Mouse (Mus musculus) heart, embryonic 14.5 days (tissue): ENCODE measurements at regions not wholly inside any gene's neighbourhood (a gene's known extent, or its start where the extent isn't known, plus 50 kb on each side); places are given as distances from the start of the nearest gene placed in this dataset.

Experiments used
- ATAC-seq: fragments of 200-750 bp; cut with Nextera tagmentation; 2 replicates; pipeline ENCODE4 v1.8.0; 2017; ENCODE audit warnings: low read depth, moderate TSS enrichment; ENCODE audit not compliant: insufficient number of reproducible peaks, insufficient read depth, low FRiP score
- H3K27ac ChIP-seq, 2 experiments: fragments of 200-500 bp in 1 of 2; fragments of 300-500 bp in 1 of 2; sonication (generic) in 1 of 2; replicated peaks in 1 of 2; 2 replicates each; pipeline ENCODE4 v1.5.1; 2012 to 2014; ENCODE audit warnings: low read depth in 2 of 2, low read length in 2 of 2, control low read depth in 1 of 2, mild to moderate bottlenecking in 1 of 2, mixed read lengths in 1 of 2; ENCODE audit not compliant: control insufficient read depth in 1 of 2, insufficient read depth in 1 of 2
- H3K27me3 ChIP-seq: fragments of 300-500 bp; sonication (generic); 2 replicates; pipeline ENCODE4 v1.6.1; 2014; ENCODE audit warnings: mild to moderate bottlenecking, low read length, control low read depth; ENCODE audit not compliant: control insufficient read depth, insufficient read depth
- H3K36me3 ChIP-seq: fragments of 300-500 bp; sonication (generic); 2 replicates; pipeline ENCODE4 v1.6.1; 2014; ENCODE audit warnings: mild to moderate bottlenecking, control low read depth, low read length, mixed read lengths; ENCODE audit not compliant: control insufficient read depth, insufficient read depth
- H3K4me1 ChIP-seq, 2 experiments: fragments of 200-500 bp in 1 of 2; fragments of 300-500 bp in 1 of 2; sonication (generic) in 1 of 2; 2 replicates each; pipeline ENCODE4 v1.6.1; 2012 to 2014; ENCODE audit warnings: low read length in 2 of 2, control low read depth in 1 of 2, mixed read lengths in 1 of 2; ENCODE audit not compliant: control insufficient read depth in 2 of 2, insufficient read depth in 2 of 2
- H3K4me2 ChIP-seq: fragments of 300-500 bp; sonication (generic); 2 replicates; pipeline ENCODE4 v1.6.1; 2014; ENCODE audit warnings: mild to moderate bottlenecking, low read length
- H3K4me3 ChIP-seq, 2 experiments: fragments of 200-500 bp in 1 of 2; fragments of 300-500 bp in 1 of 2; sonication (generic) in 1 of 2; 2 replicates each; pipeline ENCODE4 v1.5.1; 2012 to 2014; ENCODE audit warnings: low read length in 2 of 2, mild to moderate bottlenecking in 2 of 2, control low read depth in 1 of 2, low read depth in 1 of 2, moderate library complexity in 1 of 2; ENCODE audit not compliant: control insufficient read depth in 1 of 2, insufficient read depth in 1 of 2
- H3K9ac ChIP-seq: fragments of 300-500 bp; sonication (generic); 2 replicates; pipeline ENCODE4 v1.6.1; 2014; ENCODE audit warnings: mild to moderate bottlenecking, low read length
- H3K9me3 ChIP-seq: fragments of 300-500 bp; sonication (generic); 2 replicates; pipeline ENCODE4 v1.6.1; 2016; ENCODE audit warnings: low read length, control low read depth; ENCODE audit not compliant: control insufficient read depth
- WGBS: fragments of 180-500 bp; shearing (Covaris S2); extraction: QIAGEN DNeasy Blood & Tissue Kit; methylation state at CpG from one replicate; pipeline ENCODE4 v1.1.7; 2014; 5-methylcytosine and 5-hydroxymethylcytosine counted together

GRCm38 (mm10) chr3:35235772-35236171 is 518.1 kb upstream of the Atp11b start:
- Histone ChIP-seq H3K9me3 (no peaks in the 10 kb centered on the region), H3K4me1 (peaks cover 0 to 5% of the 10 kb centered on the region in 2 experiments; a peak in 1 of 4 replicates), H3K27ac (no peak overlapping the region), H3K4me3 (no peak overlapping the region), H3K4me2 (no peak overlapping the region), H3K9ac (no peak overlapping the region), H3K36me3 (no peaks in the 10 kb centered on the region), H3K27me3 (no peaks in the 10 kb centered on the region)
- no peak for ATAC-seq
- WGBS, result 67% methylated on average over 5 of the region's 5 CpGs

- peaks cover 0 to 5% of the 10 kb centered on the region in 2 experiments; a peak in 1 of 4 replicates for H3K4me1 ChIP-seq
- 74% methylated on average over 6 of the region's 6 CpGs for WGBS
- no peaks in the 10 kb centered on the region for H3K27me3 ChIP-seq
- H3K4me2 ChIP-seq, result no peak overlapping the region
- H3K9me3 ChIP-seq, result no peaks in the 10 kb centered on the region
- H3K4me3 ChIP-seq, result no peak overlapping the region
- H3K36me3 ChIP-seq, result no peaks in the 10 kb centered on the region
- no peak for ATAC-seq
- no peak overlapping the region for H3K9ac ChIP-seq
- H3K27ac ChIP-seq, result no peak overlapping the region
Observed at GRCm38 (mm10) chr3:35237342-35237741, 516.6 kb upstream of the Atp11b start.

- H3K4me1 ChIP-seq, result no peaks in the 10 kb centered on the region
- 51% methylated on average over 6 of the region's 6 CpGs for WGBS
- H3K27me3 ChIP-seq, result no peaks in the 10 kb centered on the region
- no peaks in the 10 kb centered on the region for H3K9me3 ChIP-seq
- H3K9ac ChIP-seq, result no peak overlapping the region
- H3K36me3 ChIP-seq, result no peaks in the 10 kb centered on the region
- H3K4me2 ChIP-seq, result no peak overlapping the region
- no peak overlapping the region for H3K27ac ChIP-seq
- no peak overlapping the region for H3K4me3 ChIP-seq
- ATAC-seq, result no peak
Observed at GRCm38 (mm10) chr3:35242349-35242748, 511.6 kb upstream of the Atp11b start.

GRCm38 (mm10) chr3:35242871-35243529 is 510.9 kb upstream of the Atp11b start:
- H3K27ac ChIP-seq, result no peak overlapping the region
- no peaks in the 10 kb centered on the region for H3K36me3 ChIP-seq
- WGBS, result 69% methylated on average over 10 of the region's 10 CpGs

GRCm38 (mm10) chr3:35245003-35245402 is 508.9 kb upstream of the Atp11b start:
- Histone ChIP-seq H3K9me3 (no peaks in the 10 kb centered on the region), H3K4me2 (no peak overlapping the region), H3K27ac (no peak overlapping the region), H3K9ac (no peak overlapping the region), H3K27me3 (no peaks in the 10 kb centered on the region), H3K36me3 (no peaks in the 10 kb centered on the region), H3K4me1 (peaks cover 0 to 2% of the 10 kb centered on the region in 2 experiments; a peak in 1 of 4 replicates), H3K4me3 (no peak overlapping the region)
- no peak for ATAC-seq
- WGBS, result 46% methylated on average over 8 of the region's 8 CpGs

More at GRCm38 (mm10) chr3:35242871-35243529, 510.9 kb upstream of the Atp11b start:
- no peak for ATAC-seq
- no peak overlapping the region for H3K9ac ChIP-seq
- no peaks in the 10 kb centered on the region for H3K27me3 ChIP-seq
- H3K4me3 ChIP-seq, result no peak overlapping the region
- H3K4me2 ChIP-seq, result no peak overlapping the region
- no peaks in the 10 kb centered on the region for H3K4me1 ChIP-seq
- H3K9me3 ChIP-seq, result no peaks in the 10 kb centered on the region

- Histone ChIP-seq H3K4me3 (no peak overlapping the region), H3K9ac (no peak overlapping the region), H3K4me1 (peaks cover 0 to 2% of the 10 kb centered on the region in 2 experiments; a peak in 1 of 4 replicates), H3K9me3 (no peaks in the 10 kb centered on the region), H3K4me2 (no peak overlapping the region), H3K36me3 (no peaks in the 10 kb centered on the region), H3K27ac (no peak overlapping the region), H3K27me3 (no peaks in the 10 kb centered on the region)
- WGBS, result 76% methylated on average over 10 of the region's 10 CpGs
- no peak for ATAC-seq
Observed at GRCm38 (mm10) chr3:35245946-35246665, 507.8 kb upstream of the Atp11b start.

- no peak overlapping the region for H3K9ac ChIP-seq
- no peaks in the 10 kb centered on the region for H3K9me3 ChIP-seq
- H3K4me2 ChIP-seq, result no peak overlapping the region
- 64% methylated on average over 10 of the region's 10 CpGs for WGBS
- no peak overlapping the region for H3K27ac ChIP-seq
- no peaks in the 10 kb centered on the region for H3K36me3 ChIP-seq
- H3K4me3 ChIP-seq, result no peak overlapping the region
- no peak for ATAC-seq
- peaks cover 0 to 2% of the 10 kb centered on the region in 2 experiments; a peak in 1 of 4 replicates for H3K4me1 ChIP-seq
- H3K27me3 ChIP-seq, result no peaks in the 10 kb centered on the region
Observed at GRCm38 (mm10) chr3:35249160-35249559, 504.7 kb upstream of the Atp11b start.
